Mouse (Mus musculus): Measurements from ENCODE around the gene Cnot6l. TPM values are rescaled to one million over a fixed set of nuclear protein-coding genes. Genes with fewer than 3 reads are reported as not detected.
A peak's percentile ranks its signal among the peaks of the same experiment; 100 is the strongest.

Cnot6l gene
- polyA plus RNA-seq, 1 experiment: 8.2 TPM

GRCm38 (mm10) chr5:96163396-96164020 is 463 bp downstream of the Cnot6l start:
- Histone ChIP-seq H3K4me1 (ENCODE audit: control insufficient read depth, insufficient read depth, low read length) (peaks cover 11% of the 10 kb centered on the region), H3K4me3 (replicated peaks; ENCODE audit: extremely low read depth, low read depth, low read length) (peak overlapping the region; percentile 75)
- no peak for TF ChIP-seq POLR2A (IDR thresholded peaks at IDR 0.05; ENCODE audit: borderline replicate concordance, extremely low read depth, low read depth, low read length)
- TF ChIP-seq CTCF (IDR thresholded peaks at IDR 0.05; ENCODE audit: insufficient read depth, low read length): no peak
- WGBS: 13% methylated on average over 1 of the region's 1 CpGs
- DNase-seq: no peak

GRCm38 (mm10) chr5:96162399-96163331 is 1.3 kb downstream of the Cnot6l start:
- Histone ChIP-seq H3K4me3 (replicated peaks; ENCODE audit: extremely low read depth, low read depth, low read length) (peak overlapping the region; percentile 94), H3K4me1 (ENCODE audit: control insufficient read depth, insufficient read depth, low read length) (peaks cover 11% of the 10 kb centered on the region)
- DNase-seq: peak; percentile 81
- peak; percentile 68; the same call in 1 of the 2 replicates for TF ChIP-seq POLR2A (IDR thresholded peaks at IDR 0.05; ENCODE audit: borderline replicate concordance, extremely low read depth, low read depth, low read length)
- TF ChIP-seq CTCF (IDR thresholded peaks at IDR 0.05; ENCODE audit: insufficient read depth, low read length): no peak
- under 1% methylated on average over 54 of the region's 56 CpGs for WGBS

- H3K4me1 ChIP-seq (ENCODE audit: control insufficient read depth, insufficient read depth, low read length): peaks cover 11% of the 10 kb centered on the region
- TF ChIP-seq CTCF (IDR thresholded peaks at IDR 0.05; ENCODE audit: insufficient read depth, low read length): no peak
- TF ChIP-seq POLR2A (IDR thresholded peaks at IDR 0.05; ENCODE audit: borderline replicate concordance, extremely low read depth, low read depth, low read length): no peak
- WGBS: under 1% methylated on average over 113 of the region's 114 CpGs
- peak overlapping the region; percentile 94 for H3K4me3 ChIP-seq (replicated peaks; ENCODE audit: extremely low read depth, low read depth, low read length)
- peak; percentile 67 for DNase-seq
Observed at GRCm38 (mm10) chr5:96161578-96162398, 2.2 kb downstream of the Cnot6l start.

- DNase-seq: no peak
- 2% methylated on average over 45 of the region's 45 CpGs for WGBS
Observed at GRCm38 (mm10) chr5:96161263-96161577, 2.8 kb downstream of the Cnot6l start.

GRCm38 (mm10) chr5:96160467-96161262 is 3.3 kb downstream of the Cnot6l start:
- peaks cover 11% of the 10 kb centered on the region for H3K4me1 ChIP-seq (ENCODE audit: control insufficient read depth, insufficient read depth, low read length)
- DNase-seq: peak; percentile 51
- under 1% methylated on average over 50 of the region's 50 CpGs for WGBS
- peak overlapping the region; percentile 94 for H3K4me3 ChIP-seq (replicated peaks; ENCODE audit: extremely low read depth, low read depth, low read length)
- no peak for TF ChIP-seq CTCF (IDR thresholded peaks at IDR 0.05; ENCODE audit: insufficient read depth, low read length)

More at GRCm38 (mm10) chr5:96161263-96161577, 2.8 kb downstream of the Cnot6l start:
- TF ChIP-seq POLR2A (IDR thresholded peaks at IDR 0.05; ENCODE audit: borderline replicate concordance, extremely low read depth, low read depth, low read length): no peak
- no peak for TF ChIP-seq CTCF (IDR thresholded peaks at IDR 0.05; ENCODE audit: insufficient read depth, low read length)
- Histone ChIP-seq H3K4me3 (replicated peaks; ENCODE audit: extremely low read depth, low read depth, low read length) (peak overlapping the region; percentile 94), H3K4me1 (ENCODE audit: control insufficient read depth, insufficient read depth, low read length) (peaks cover 11% of the 10 kb centered on the region)

- TF ChIP-seq POLR2A (IDR thresholded peaks at IDR 0.05; ENCODE audit: borderline replicate concordance, extremely low read depth, low read depth, low read length): no peak
- no peak for TF ChIP-seq CTCF (IDR thresholded peaks at IDR 0.05; ENCODE audit: insufficient read depth, low read length)
- H3K4me3 ChIP-seq (replicated peaks; ENCODE audit: extremely low read depth, low read depth, low read length): no peak overlapping the region
- no peak for DNase-seq
- 43% methylated on average over 2 of the region's 2 CpGs for WGBS
- peaks cover 9% of the 10 kb centered on the region for H3K4me1 ChIP-seq (ENCODE audit: control insufficient read depth, insufficient read depth, low read length)
Observed at GRCm38 (mm10) chr5:96142351-96142750, 21.6 kb downstream of the Cnot6l start.

- TF ChIP-seq POLR2A (IDR thresholded peaks at IDR 0.05; ENCODE audit: borderline replicate concordance, extremely low read depth, low read depth, low read length) (no peak), CTCF (IDR thresholded peaks at IDR 0.05; ENCODE audit: insufficient read depth, low read length) (no peak)
- Histone ChIP-seq H3K4me1 (ENCODE audit: control insufficient read depth, insufficient read depth, low read length) (peaks cover 3% of the 10 kb centered on the region), H3K4me3 (replicated peaks; ENCODE audit: extremely low read depth, low read depth, low read length) (no peak overlapping the region)
- DNase-seq: no peak
- WGBS: 91% methylated on average over 2 of the region's 2 CpGs
Observed at GRCm38 (mm10) chr5:96130683-96131082, 33.3 kb downstream of the Cnot6l start.

GRCm38 (mm10) chr5:96126856-96127255 is 37.1 kb downstream of the Cnot6l start:
- WGBS: 69% methylated on average over 1 of the region's 1 CpGs
- no peak for DNase-seq
- no peak for TF ChIP-seq CTCF (IDR thresholded peaks at IDR 0.05; ENCODE audit: insufficient read depth, low read length)
- TF ChIP-seq POLR2A (IDR thresholded peaks at IDR 0.05; ENCODE audit: borderline replicate concordance, extremely low read depth, low read depth, low read length): no peak
- Histone ChIP-seq H3K4me3 (replicated peaks; ENCODE audit: extremely low read depth, low read depth, low read length) (no peak overlapping the region), H3K4me1 (ENCODE audit: control insufficient read depth, insufficient read depth, low read length) (no peaks in the 10 kb centered on the region)
